Mouse (Mus musculus): ENCODE results near the gene Tmem88b. TPM values are rescaled to one million over a fixed set of nuclear protein-coding genes. Genes with fewer than 3 reads are reported as not detected.
"Not testable (repeated sequence)": the region's sequence is repeated elsewhere in the genome, so short reads cannot be mapped to it uniquely, and the experiment has no call there.

Tmem88b gene
- polyA plus RNA-seq, 1 experiment: 81.7 TPM

GRCm38 (mm10) chr4:155746575-155747490, 38.8 kb downstream of the Tmem88b start:
- WGBS: 17% methylated on average over 17 of the region's 17 CpGs
- TF ChIP-seq CTCF (IDR thresholded peaks at IDR 0.05; ENCODE audit: borderline replicate concordance, insufficient read depth, low read depth, low read length) (no peak), POLR2A (IDR thresholded peaks at IDR 0.05; ENCODE audit: borderline replicate concordance, insufficient read depth, low read length) (0 out of 2 replicates have a peak, but pooled peaks have one; percentile 19)
- Histone ChIP-seq H3K27ac (ENCODE audit: insufficient read depth, low read length) (peak overlapping the region; percentile 100), H3K4me3 (replicated peaks; ENCODE audit: insufficient read depth, low read depth, low read length) (peak overlapping the region; percentile 4), H3K27me3 (ENCODE audit: control insufficient read depth, insufficient read depth, low read length) (no peaks in the 10 kb centered on the region), H3K4me1 (ENCODE audit: control insufficient read depth, insufficient read depth, low read length) (peaks cover 56% of the 10 kb centered on the region)
- peak; percentile 64 to 68 for DNase-seq

GRCm38 (mm10) chr4:155746036-155746548, 39.6 kb downstream of the Tmem88b start:
- H3K4me1 ChIP-seq (ENCODE audit: control insufficient read depth, insufficient read depth, low read length): peaks cover 64% of the 10 kb centered on the region
- H3K27me3 ChIP-seq (ENCODE audit: control insufficient read depth, insufficient read depth, low read length): no peaks in the 10 kb centered on the region
- DNase-seq: peak; percentile 76 to 91
- no peak for TF ChIP-seq CTCF (IDR thresholded peaks at IDR 0.05; ENCODE audit: borderline replicate concordance, insufficient read depth, low read depth, low read length)
- peak; percentile 32; the same call in 1 of the 2 replicates for TF ChIP-seq POLR2A (IDR thresholded peaks at IDR 0.05; ENCODE audit: borderline replicate concordance, insufficient read depth, low read length)
- H3K27ac ChIP-seq (ENCODE audit: insufficient read depth, low read length): peak overlapping the region; percentile 100
- WGBS: 14% methylated on average over 8 of the region's 8 CpGs
- H3K4me3 ChIP-seq (replicated peaks; ENCODE audit: insufficient read depth, low read depth, low read length): peak overlapping the region; percentile 10

- peak overlapping the region; percentile 100 for H3K27ac ChIP-seq (ENCODE audit: insufficient read depth, low read length)
- no peak overlapping the region for H3K4me3 ChIP-seq (replicated peaks; ENCODE audit: insufficient read depth, low read depth, low read length)
- WGBS: 63% methylated on average over 5 of the region's 5 CpGs
- DNase-seq: no peak
- H3K27me3 ChIP-seq (ENCODE audit: control insufficient read depth, insufficient read depth, low read length): no peaks in the 10 kb centered on the region
- peaks cover 73% of the 10 kb centered on the region for H3K4me1 ChIP-seq (ENCODE audit: control insufficient read depth, insufficient read depth, low read length)
- TF ChIP-seq POLR2A (IDR thresholded peaks at IDR 0.05; ENCODE audit: borderline replicate concordance, insufficient read depth, low read length) (no peak), CTCF (IDR thresholded peaks at IDR 0.05; ENCODE audit: borderline replicate concordance, insufficient read depth, low read depth, low read length) (no peak)
Measured at GRCm38 (mm10) chr4:155745136-155745535, 40.5 kb downstream of the Tmem88b start.

- no peaks in the 10 kb centered on the region for H3K27me3 ChIP-seq (ENCODE audit: control insufficient read depth, insufficient read depth, low read length)
- WGBS: 14% methylated on average over 8 of the region's 8 CpGs
- peak overlapping the region; percentile 100 for H3K27ac ChIP-seq (ENCODE audit: insufficient read depth, low read length)
- DNase-seq: peak; percentile 69 to 70
- H3K4me3 ChIP-seq (replicated peaks; ENCODE audit: insufficient read depth, low read depth, low read length): peak overlapping the region; percentile 7
- H3K4me1 ChIP-seq (ENCODE audit: control insufficient read depth, insufficient read depth, low read length): peaks cover 76% of the 10 kb centered on the region
- TF ChIP-seq POLR2A (IDR thresholded peaks at IDR 0.05; ENCODE audit: borderline replicate concordance, insufficient read depth, low read length) (peak; percentile 15; the same call in 1 of the 2 replicates), CTCF (IDR thresholded peaks at IDR 0.05; ENCODE audit: borderline replicate concordance, insufficient read depth, low read depth, low read length) (no peak)
Measured at GRCm38 (mm10) chr4:155744474-155744873, 41.2 kb downstream of the Tmem88b start.

GRCm38 (mm10) chr4:155742684-155743083, 43.0 kb downstream of the Tmem88b start:
- 77% methylated on average over 5 of the region's 5 CpGs for WGBS
- H3K4me1 ChIP-seq (ENCODE audit: control insufficient read depth, insufficient read depth, low read length): peaks cover 87% of the 10 kb centered on the region
- H3K4me3 ChIP-seq (replicated peaks; ENCODE audit: insufficient read depth, low read depth, low read length): no peak overlapping the region
- no peak for DNase-seq
- peak overlapping the region; percentile 48; the same call in 1 of the 2 replicates for H3K27ac ChIP-seq (ENCODE audit: insufficient read depth, low read length)
- no peak for TF ChIP-seq CTCF (IDR thresholded peaks at IDR 0.05; ENCODE audit: borderline replicate concordance, insufficient read depth, low read depth, low read length)
- no peak for TF ChIP-seq POLR2A (IDR thresholded peaks at IDR 0.05; ENCODE audit: borderline replicate concordance, insufficient read depth, low read length)
- H3K27me3 ChIP-seq (ENCODE audit: control insufficient read depth, insufficient read depth, low read length): no peaks in the 10 kb centered on the region

- H3K27me3 ChIP-seq (ENCODE audit: control insufficient read depth, insufficient read depth, low read length); H3K4me3 ChIP-seq (replicated peaks; ENCODE audit: insufficient read depth, low read depth, low read length): not testable (repeated sequence)
- 35% methylated on average over 10 of the region's 10 CpGs for WGBS
- peaks cover 75% of the 10 kb centered on the region for H3K4me1 ChIP-seq (ENCODE audit: control insufficient read depth, insufficient read depth, low read length)
- peak in 1 of 2 experiments; percentile 46 for DNase-seq
- H3K27ac ChIP-seq (ENCODE audit: insufficient read depth, low read length): peak overlapping the region; percentile 48
Measured at GRCm38 (mm10) chr4:155740681-155741080, 45.0 kb downstream of the Tmem88b start.

- Histone ChIP-seq H3K27ac (ENCODE audit: insufficient read depth, low read length) (peak overlapping the region; percentile 48), H3K4me1 (ENCODE audit: control insufficient read depth, insufficient read depth, low read length) (peaks cover 68% of the 10 kb centered on the region), H3K4me3 (replicated peaks; ENCODE audit: insufficient read depth, low read depth, low read length) (peak overlapping the region; percentile 6), H3K27me3 (ENCODE audit: control insufficient read depth, insufficient read depth, low read length) (no peaks in the 10 kb centered on the region)
- peak; percentile 83 to 86 for DNase-seq
- WGBS: 13% methylated on average over 37 of the region's 37 CpGs
- TF ChIP-seq CTCF (IDR thresholded peaks at IDR 0.05; ENCODE audit: borderline replicate concordance, insufficient read depth, low read depth, low read length) (no peak), POLR2A (IDR thresholded peaks at IDR 0.05; ENCODE audit: borderline replicate concordance, insufficient read depth, low read length) (0 out of 2 replicates have a peak, but pooled peaks have one; percentile 7)
Measured at GRCm38 (mm10) chr4:155739741-155740636, 45.7 kb downstream of the Tmem88b start.

All from cerebellum, adult 2 months (tissue).